Mouse (Mus musculus) CH12.LX (cell line): ENCODE measurements around the gene Cenpu. TPM values are rescaled to one million over a fixed set of nuclear protein-coding genes. Genes with fewer than 3 reads are reported as not detected.

Experiments
- DNase-seq: peaks from one replicate; pipeline ENCODE4 v3.0.0-alpha.2; 2013; ENCODE audit errors: extremely low read depth
- H3K27ac ChIP-seq: 2 replicates; pipeline ENCODE4 v1.5.1; 2012; ENCODE audit warnings: low read depth, mild to moderate bottlenecking, control low read depth, moderate library complexity; ENCODE audit not compliant: insufficient read depth
- H3K27me3 ChIP-seq: replicated peaks from 2 replicates; pipeline ENCODE3; 2012; ENCODE audit warnings: inconsistent platforms
- H3K36me3 ChIP-seq, 2 experiments: replicated peaks in 1 of 2; 2 replicates each; pipeline versions ENCODE3 to v1.6.1; 2012; ENCODE audit warnings: inconsistent platforms in 1 of 2, low read length in 1 of 2, mild to moderate bottlenecking in 1 of 2, mixed read lengths in 1 of 2, moderate library complexity in 1 of 2; ENCODE audit not compliant: control insufficient read depth in 1 of 2, insufficient read depth in 1 of 2
- H3K4me1 ChIP-seq, 2 experiments: 2 replicates each; pipeline ENCODE4 v1.6.1; 2012; ENCODE audit warnings: inconsistent platforms in 1 of 2, moderate library complexity in 1 of 2; ENCODE audit not compliant: insufficient read depth in 2 of 2, control insufficient read depth in 1 of 2
- H3K4me2 ChIP-seq: 2 replicates; pipeline ENCODE4 v1.6.1; 2012; ENCODE audit warnings: low read depth, mild to moderate bottlenecking, control low read depth; ENCODE audit not compliant: poor library complexity, insufficient read depth, severe bottlenecking
- H3K4me3 ChIP-seq, 3 experiments: fragments of 150-350 bp in 1 of 3; sonication (generic) in 1 of 3; replicated peaks in 1 of 3; 2 replicates each; pipeline versions ENCODE3 to v1.5.1; 2011 to 2012; ENCODE audit warnings: low read depth in 2 of 3, low read length in 2 of 3, mild to moderate bottlenecking in 2 of 3, moderate library complexity in 2 of 3, control low read depth in 1 of 3, improper control_type of control experiment in 1 of 3, inconsistent platforms in 1 of 3, mixed read lengths in 1 of 3; ENCODE audit not compliant: poor library complexity in 1 of 3
- H3K79me2 ChIP-seq: replicated peaks from 2 replicates; pipeline ENCODE4 v1.6.1; 2012; ENCODE audit warnings: mild to moderate bottlenecking, moderate library complexity; ENCODE audit not compliant: control insufficient read depth, poor library complexity, insufficient read depth, severe bottlenecking; ENCODE audit errors: extremely low read depth
- H3K9ac ChIP-seq: 2 replicates; pipeline ENCODE4 v1.6.1; 2012; ENCODE audit warnings: low read depth, mild to moderate bottlenecking, control low read depth, moderate library complexity; ENCODE audit not compliant: insufficient read depth
- H3K9me3 ChIP-seq: replicated peaks from 2 replicates; pipeline ENCODE3; 2012; ENCODE audit warnings: low read length, inconsistent platforms, mixed read lengths
- BHLHE40 ChIP-seq: IDR thresholded peaks from 2 replicates; pipeline ENCODE4 v1.6.1; 2011; ENCODE audit warnings: mild to moderate bottlenecking, low read depth, low read length, improper control_type of control experiment
- CTCF ChIP-seq, 2 experiments: IDR thresholded peaks in 1 of 2; conservative IDR thresholded peaks in 1 of 2; 2 replicates each; pipeline ENCODE4 v1.5.1; 2011 to 2012; ENCODE audit warnings: low read depth in 2 of 2, low read length in 2 of 2, improper control_type of control experiment in 1 of 2, inconsistent platforms in 1 of 2, mild to moderate bottlenecking in 1 of 2, moderate library complexity in 1 of 2
- E2F4 ChIP-seq: IDR thresholded peaks from 2 replicates; pipeline ENCODE4 v1.6.1; 2011; ENCODE audit warnings: low read depth, low read length, improper control_type of control experiment; ENCODE audit not compliant: insufficient replicate concordance
- ELF1 ChIP-seq: IDR thresholded peaks from 2 replicates; pipeline ENCODE4 v1.6.1; 2014; ENCODE audit warnings: low read depth, mild to moderate bottlenecking, inconsistent platforms, low read length, improper control_type of control experiment
- EP300 ChIP-seq: IDR thresholded peaks from 2 replicates; pipeline ENCODE4 v1.6.1; 2011; ENCODE audit warnings: low read length, improper control_type of control experiment
- ETS1 ChIP-seq: conservative IDR thresholded peaks from 2 replicates; pipeline ENCODE4 v1.6.1; 2012; ENCODE audit warnings: low read depth, mild to moderate bottlenecking, inconsistent platforms, low read length, improper control_type of control experiment, moderate library complexity
- GABPA ChIP-seq: IDR thresholded peaks from 2 replicates; pipeline ENCODE4 v1.6.1; 2012; ENCODE audit warnings: low read depth, low read length, improper control_type of control experiment, inconsistent platforms; ENCODE audit not compliant: insufficient replicate concordance
- HCFC1 ChIP-seq: IDR thresholded peaks from 2 replicates; pipeline ENCODE4 v1.6.1; 2012; ENCODE audit warnings: low read depth, mild to moderate bottlenecking, inconsistent platforms, low read length, improper control_type of control experiment
- IRF4 ChIP-seq: IDR thresholded peaks from 2 replicates; pipeline ENCODE4 v1.6.1; 2014; ENCODE audit warnings: low read depth, mild to moderate bottlenecking, inconsistent platforms, low read length, improper control_type of control experiment
- JUND ChIP-seq: conservative IDR thresholded peaks from 2 replicates; pipeline ENCODE4 v1.6.1; 2011; ENCODE audit warnings: low read depth, low read length, improper control_type of control experiment
- KAT2A ChIP-seq: IDR thresholded peaks from 2 replicates; pipeline ENCODE4 v1.6.1; 2012; ENCODE audit warnings: low read length, improper control_type of control experiment, inconsistent platforms; ENCODE audit not compliant: insufficient replicate concordance
- MAFK ChIP-seq: IDR thresholded peaks from 2 replicates; pipeline ENCODE4 v1.6.1; 2011; ENCODE audit warnings: low read length, improper control_type of control experiment; ENCODE audit not compliant: insufficient replicate concordance
- MAX ChIP-seq: IDR thresholded peaks from 2 replicates; pipeline ENCODE4 v1.6.1; 2011; ENCODE audit warnings: low read length, improper control_type of control experiment
- MAZ ChIP-seq: IDR thresholded peaks from 2 replicates; pipeline ENCODE4 v1.6.1; 2012; ENCODE audit warnings: low read depth, mild to moderate bottlenecking, inconsistent platforms, low read length, improper control_type of control experiment, moderate library complexity
- MEF2A ChIP-seq: IDR thresholded peaks from 2 replicates; pipeline ENCODE4 v1.6.1; 2014; ENCODE audit warnings: low read depth, mild to moderate bottlenecking, inconsistent platforms, low read length, improper control_type of control experiment, borderline replicate concordance
- MXI1 ChIP-seq: IDR thresholded peaks from 2 replicates; pipeline ENCODE4 v1.6.1; 2011; ENCODE audit warnings: mild to moderate bottlenecking, low read depth, low read length, improper control_type of control experiment
- MYC ChIP-seq: IDR thresholded peaks from 2 replicates; pipeline ENCODE4 v1.6.1; 2011; ENCODE audit warnings: low read depth, mild to moderate bottlenecking, improper control_type of control experiment, low read length
- NELFE ChIP-seq: IDR thresholded peaks from 2 replicates; pipeline ENCODE4 v1.6.1; 2011; ENCODE audit warnings: low read depth, low read length, improper control_type of control experiment
- NRF1 ChIP-seq: IDR thresholded peaks from 2 replicates; pipeline ENCODE4 v1.6.1; 2014; ENCODE audit warnings: low read depth, mild to moderate bottlenecking, inconsistent platforms, low read length, improper control_type of control experiment, moderate library complexity
- PAX5 ChIP-seq: IDR thresholded peaks from 2 replicates; pipeline ENCODE4 v1.6.1; 2012; ENCODE audit warnings: low read length, inconsistent platforms, mixed read lengths
- POLR2A ChIP-seq: IDR thresholded peaks from 2 replicates; pipeline ENCODE4 v1.6.1; 2011; ENCODE audit warnings: low read depth, mild to moderate bottlenecking, improper control_type of control experiment, low read length
- RAD21 ChIP-seq: IDR thresholded peaks from 2 replicates; pipeline ENCODE4 v1.6.1; 2011; ENCODE audit warnings: low read depth, mild to moderate bottlenecking, low read length, improper control_type of control experiment, moderate library complexity
- RCOR1 ChIP-seq: conservative IDR thresholded peaks from 2 replicates; pipeline ENCODE4 v1.6.1; 2012; ENCODE audit warnings: low read depth, mild to moderate bottlenecking, inconsistent platforms, low read length, improper control_type of control experiment
- SIN3A ChIP-seq: IDR thresholded peaks from 2 replicates; pipeline ENCODE4 v1.6.1; 2012; ENCODE audit warnings: low read length, improper control_type of control experiment, inconsistent platforms
- SMC3 ChIP-seq: IDR thresholded peaks from 2 replicates; pipeline ENCODE4 v1.6.1; 2011; ENCODE audit warnings: low read depth, low read length, improper control_type of control experiment
- TBP ChIP-seq: conservative IDR thresholded peaks from 2 replicates; pipeline ENCODE4 v1.6.1; 2011; ENCODE audit warnings: low read depth, low read length, improper control_type of control experiment
- TCF12 ChIP-seq: IDR thresholded peaks from 2 replicates; pipeline ENCODE4 v1.6.1; 2014; ENCODE audit warnings: low read depth, mild to moderate bottlenecking, inconsistent platforms, low read length, improper control_type of control experiment
- USF1 ChIP-seq: IDR thresholded peaks from 2 replicates; pipeline ENCODE4 v1.6.1; 2014; ENCODE audit warnings: low read depth, mild to moderate bottlenecking, inconsistent platforms, low read length, improper control_type of control experiment
- USF2 ChIP-seq: conservative IDR thresholded peaks from 2 replicates; pipeline ENCODE4 v1.6.1; 2011; ENCODE audit warnings: low read depth, low read length, improper control_type of control experiment
- ZC3H11A ChIP-seq: IDR thresholded peaks from 2 replicates; pipeline ENCODE4 v1.6.1; 2012; ENCODE audit warnings: low read depth, mild to moderate bottlenecking, inconsistent platforms, low read length, improper control_type of control experiment
- ZMIZ1 ChIP-seq: IDR thresholded peaks from 2 replicates; pipeline ENCODE4 v1.6.1; 2012; ENCODE audit warnings: low read depth, mild to moderate bottlenecking, inconsistent platforms, low read length, improper control_type of control experiment
- ZNF384 ChIP-seq: IDR thresholded peaks from 2 replicates; pipeline ENCODE4 v1.6.1; 2012; ENCODE audit warnings: low read depth, low read length, improper control_type of control experiment, inconsistent platforms
- dilution Hi-C: fragments of 300-500 bp; cut with MboI; formaldehyde crosslinking; loops from 2 replicates; pipeline ENCODE4 v1.14.3; 2020; ENCODE audit warnings: low sequenced_read_pairs; ENCODE audit not compliant: extremely low pct_unique_long_range_greater_than_20kb, extremely low pct_ligation_motif_present
- in situ Hi-C: fragments of 300-500 bp; cut with MboI; formaldehyde crosslinking; loops from 3 replicates; pipeline ENCODE4 v1.14.3; 2019; ENCODE audit warnings: low sequenced_read_pairs, low pct_ligation_motif_present, low pct_unique_long_range_greater_than_20kb, mixed read lengths
- polyA plus RNA-seq: library from polyadenylated mRNA; unstranded; fragments of >175 nt; gene quantifications from 2 replicates; pipeline ENCODE4 v1.2.1, GENCODE M21; 2012; ENCODE audit warnings: low read depth; ENCODE audit not compliant: insufficient read length
- total RNA-seq, 2 experiments: library from RNA; depleted of rRNA; stranded (reverse); fragments of 300-350 nt in 1 of 2; fragments of >200 nt in 1 of 2; gene quantifications; 2 replicates each; pipeline ENCODE4 v1.2.3; 2012 to 2014

Cenpu gene
- total and polyA plus RNA-seq, 3 experiments = 7.8 to 27.7 (median 26.8) TPM

- no peaks in the 10 kb centered on the region for H3K27me3 ChIP-seq
- H3K4me3 ChIP-seq = no peak overlapping the region
- no peaks in the 10 kb centered on the region for H3K79me2 ChIP-seq
- DNase-seq = peak; percentile 71
- no peak overlapping the region for H3K9ac ChIP-seq
- H3K36me3 ChIP-seq = no peaks in the 10 kb centered on the region
- no peaks in the 10 kb centered on the region for H3K9me3 ChIP-seq
- dilution Hi-C loops (no loop called here), in situ Hi-C loops (loop anchor here (5.0 kb wide), 1 partner anchor 235 kb away; no protein-coding TSS in a partner anchor)
- no peak overlapping the region for H3K4me2 ChIP-seq
- peaks cover 4 to 36% of the 10 kb centered on the region in 2 experiments for H3K4me1 ChIP-seq
- no peak overlapping the region for H3K27ac ChIP-seq
- TF ChIP-seq USF1 (no peak), ZC3H11A (peak; percentile 88), SMC3 (peak; percentile 95), CTCF (conservative IDR thresholded peaks at IDR 0.05 in 1 of 2, IDR thresholded peaks at IDR 0.05 in 1 of 2; ENCODE audit: low read depth in 2 of 2, low read length in 2 of 2) (peak; percentile 58 to 95; a peak in 3 of 4 replicates), RAD21 (peak; percentile 97), NELFE (no peak)
Measured at GRCm38 (mm10) chr8:46547245-46547644, 4.6 kb upstream of the Cenpu start.

GRCm38 (mm10) chr8:46550058-46550457 lies 1.8 kb upstream of the Cenpu start:
- H3K27ac ChIP-seq = no peak overlapping the region
- H3K4me3 ChIP-seq = peak overlapping the region in 2 of 3 experiments; percentile 24 to 49
- H3K9me3 ChIP-seq = no peaks in the 10 kb centered on the region
- no peaks in the 10 kb centered on the region for H3K27me3 ChIP-seq
- in situ Hi-C loops = loop anchor here (25.0 kb wide), 1 partner anchor 837 kb away; no protein-coding TSS in a partner anchor
- peak; percentile 66 for TF ChIP-seq POLR2A
- no peak for TF ChIP-seq USF2
- TF ChIP-seq RCOR1 = no peak
- TF ChIP-seq ELF1 = peak; percentile 43; the same call in 1 of the 2 replicates
- TF ChIP-seq NELFE = no peak
- no peak for TF ChIP-seq KAT2A
- no peak for TF ChIP-seq SMC3
- TF ChIP-seq JUND = 0 out of 2 replicates have a peak, but pooled peaks have one; percentile 27
- no peak for TF ChIP-seq ZC3H11A
- TF ChIP-seq ETS1 = peak; percentile 65
- TF ChIP-seq MXI1 = no peak
- TF ChIP-seq CTCF (conservative IDR thresholded peaks at IDR 0.05 in 1 of 2, IDR thresholded peaks at IDR 0.05 in 1 of 2; ENCODE audit: low read depth in 2 of 2, low read length in 2 of 2) = no peak
- TF ChIP-seq E2F4 = no peak
- TF ChIP-seq IRF4 = peak; percentile 43; the same call in 1 of the 2 replicates
- TF ChIP-seq HCFC1 = peak; percentile 53
- peak; percentile 60; the same call in 1 of the 2 replicates for TF ChIP-seq MAX
- no peak for TF ChIP-seq PAX5
- no peak for TF ChIP-seq ZNF384
- TF ChIP-seq EP300 = peak; percentile 41; the same call in 1 of the 2 replicates
- no peak for TF ChIP-seq GABPA
- TF ChIP-seq MAZ = 0 out of 2 replicates have a peak, but pooled peaks have one; percentile 73
- peak; percentile 86 for TF ChIP-seq MEF2A
- TF ChIP-seq NRF1 = no peak
- TF ChIP-seq SIN3A = peak; percentile 79
- TF ChIP-seq TCF12 = no peak
- no peak for TF ChIP-seq MAFK
- TF ChIP-seq TBP = peak; percentile 77; the same call in 1 of the 2 replicates
- TF ChIP-seq ZMIZ1 = no peak
- 0 out of 2 replicates have a peak, but pooled peaks have one; percentile 50 for TF ChIP-seq MYC
- peak; percentile 57 for TF ChIP-seq BHLHE40
- peak; percentile 87 for DNase-seq
- H3K4me2 ChIP-seq = peak overlapping the region; percentile 55
- H3K36me3 ChIP-seq = peaks cover 0 to 5% of the 10 kb centered on the region in 2 experiments
- H3K79me2 ChIP-seq = no peaks in the 10 kb centered on the region; the same call in 1 of the 2 replicates
- dilution Hi-C loops = no loop called here
- H3K9ac ChIP-seq = 0 out of 2 replicates have a peak overlapping the region, but pooled peaks have one; percentile 44
- peaks cover 4 to 46% of the 10 kb centered on the region in 2 experiments for H3K4me1 ChIP-seq
